Mouse (Mus musculus): ENCODE data around the gene Erlin1.

The Erlin1 gene

GRCm38 (mm10) chr19:44069121-44069913 is at the start of gene Erlin1:
Gene Erlin1 (minus strand): TSS chr19:44069785.
- DNase-seq (ENCODE audit: inconsistent age in 2 of 2, low spot score in 1 of 2): peak; percentile 92 to 96

- DNase-seq (ENCODE audit: inconsistent age in 2 of 2, low spot score in 1 of 2): peak in 1 of 2 experiments; percentile 27
Observed at GRCm38 (mm10) chr19:44117793-44118192, 48.2 kb upstream of the Erlin1 start.

- DNase-seq (ENCODE audit: inconsistent age in 2 of 2, low spot score in 1 of 2): peak in 1 of 2 experiments; percentile 51
Observed at GRCm38 (mm10) chr19:44111706-44112105, 42.1 kb upstream of the Erlin1 start.

GRCm38 (mm10) chr19:44110356-44110755 is 40.8 kb upstream of the Erlin1 start:
- DNase-seq (ENCODE audit: inconsistent age in 2 of 2, low spot score in 1 of 2): peak in 1 of 2 experiments; percentile 58

DNA sequence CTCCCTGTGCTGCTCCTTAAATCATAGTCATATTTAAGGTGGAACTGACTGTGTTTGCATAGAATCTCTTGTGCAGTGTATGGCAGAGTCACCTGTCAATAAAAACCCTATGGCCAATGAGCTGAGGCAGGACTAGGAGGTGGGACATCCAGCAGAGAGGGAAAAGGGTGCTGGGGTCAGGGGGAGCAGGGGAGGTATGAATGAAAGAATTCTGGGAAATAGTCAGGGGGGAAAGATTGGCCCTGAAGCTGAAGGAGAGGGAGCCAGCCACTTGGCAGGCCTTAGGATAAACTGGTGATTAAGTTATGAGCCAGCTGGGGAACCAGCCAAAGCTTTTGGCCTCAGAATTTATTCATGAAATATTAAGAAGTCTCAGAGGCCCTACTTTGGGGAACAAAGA is 39.4 kb upstream of the Erlin1 start:
- DNase-seq (ENCODE audit: inconsistent age in 2 of 2, low spot score in 1 of 2): peak; percentile 26 to 90

GRCm38 (mm10) chr19:44107661-44108521 is 38.3 kb upstream of the Erlin1 start:
- peak in 1 of 2 experiments; percentile 18 for DNase-seq (ENCODE audit: inconsistent age in 2 of 2, low spot score in 1 of 2)

GRCm38 (mm10) chr19:44106831-44107660 is 37.5 kb upstream of the Erlin1 start, which contains the start of gene Chuk:
Gene Chuk (minus strand): TSS chr19:44107480.
- peak; percentile 96 to 98 for DNase-seq (ENCODE audit: inconsistent age in 2 of 2, low spot score in 1 of 2)

DNA sequence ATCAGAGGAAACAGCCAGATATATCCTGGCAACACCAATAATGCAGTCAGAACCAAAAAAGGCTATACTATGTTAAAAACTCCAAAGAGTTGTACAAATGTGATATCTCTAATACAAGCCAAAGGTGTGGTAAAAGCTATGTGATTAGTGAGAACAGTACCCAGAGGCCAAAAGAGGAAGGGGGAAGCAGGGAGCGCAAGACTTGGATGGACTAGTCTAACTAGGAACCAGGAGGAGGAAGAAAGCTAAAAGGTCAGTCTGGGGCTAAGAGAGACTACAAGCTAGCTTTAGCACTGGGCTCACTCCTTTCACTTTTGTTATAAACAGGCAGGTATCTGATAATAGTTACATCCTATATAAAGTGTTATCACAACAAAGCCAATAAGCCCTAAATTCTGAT is 34.8 kb upstream of the Erlin1 start:
- DNase-seq (ENCODE audit: inconsistent age in 2 of 2, low spot score in 1 of 2): no peak

DNA sequence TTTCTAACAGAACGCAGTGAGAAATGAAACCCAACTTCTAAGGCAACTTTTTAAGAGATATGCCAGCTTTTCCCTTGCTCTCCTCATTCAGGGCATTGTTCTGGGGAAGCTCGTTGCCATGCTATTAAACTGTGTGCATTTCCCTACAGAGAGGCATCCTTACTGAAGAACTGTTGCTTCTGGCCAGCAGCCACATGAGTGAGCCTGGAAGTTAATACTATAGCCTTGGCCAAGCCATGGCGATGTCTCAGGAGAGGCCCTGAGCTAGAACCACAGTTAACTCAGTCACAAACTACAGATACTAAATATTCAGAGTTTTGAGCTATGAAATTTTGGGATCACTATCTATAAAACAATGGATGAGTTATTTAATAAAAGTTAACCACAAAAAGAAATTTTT is 33.4 kb upstream of the Erlin1 start:
- no peak for DNase-seq (ENCODE audit: inconsistent age in 2 of 2, low spot score in 1 of 2)

GRCm38 (mm10) chr19:44100840-44101239 is 31.3 kb upstream of the Erlin1 start:
- no peak for DNase-seq (ENCODE audit: inconsistent age in 2 of 2, low spot score in 1 of 2)

DNA sequence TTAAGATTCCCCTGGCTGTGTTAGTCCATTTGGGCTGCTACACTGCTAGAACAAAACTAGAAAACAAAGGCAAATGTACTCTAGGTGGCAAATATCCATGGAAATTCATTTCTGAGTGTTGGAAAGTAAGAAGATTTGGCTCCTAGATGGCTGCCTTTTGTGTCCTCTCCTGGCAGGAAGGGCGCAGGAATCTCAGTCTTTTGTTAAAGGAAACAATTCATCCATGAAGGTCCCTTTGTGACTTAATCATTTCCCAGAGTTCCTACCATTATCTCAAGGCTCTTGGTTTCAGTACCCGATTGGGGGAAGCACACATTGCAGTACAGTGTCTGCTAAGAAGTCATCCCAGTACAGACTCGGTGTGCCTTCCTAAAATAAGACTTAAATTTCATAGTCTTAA is 16.7 kb upstream of the Erlin1 start:
- DNase-seq (ENCODE audit: inconsistent age in 2 of 2, low spot score in 1 of 2): no peak

- DNase-seq (ENCODE audit: inconsistent age in 2 of 2, low spot score in 1 of 2): no peak
Observed at GRCm38 (mm10) chr19:44080920-44081319, 11.3 kb upstream of the Erlin1 start.

GRCm38 (mm10) chr19:44080023-44080422 is 10.4 kb upstream of the Erlin1 start:
- DNase-seq (ENCODE audit: inconsistent age in 2 of 2, low spot score in 1 of 2): no peak

DNA sequence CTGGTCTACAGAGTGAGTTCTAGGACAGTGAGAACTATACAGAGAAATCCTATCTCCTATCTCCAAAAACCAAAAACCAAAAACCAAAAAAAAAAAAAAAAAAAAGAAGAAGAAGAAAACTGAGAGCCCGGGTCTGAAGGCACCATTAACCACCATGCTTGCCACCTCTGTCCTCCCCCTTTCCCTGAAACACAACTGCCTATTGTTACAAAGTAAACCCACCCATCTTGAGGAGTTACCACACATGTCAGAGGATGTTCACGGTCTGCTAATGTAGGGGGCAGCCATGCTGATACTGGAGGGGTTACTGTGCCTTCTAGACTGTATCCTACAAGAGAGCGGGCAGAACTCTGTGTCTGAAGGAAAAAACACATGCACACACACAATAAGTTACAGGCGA is 7.4 kb upstream of the Erlin1 start:
- no peak for DNase-seq (ENCODE audit: inconsistent age in 2 of 2, low spot score in 1 of 2)

- DNase-seq (ENCODE audit: inconsistent age in 2 of 2, low spot score in 1 of 2): no peak
Observed at GRCm38 (mm10) chr19:44076457-44076856, 6.9 kb upstream of the Erlin1 start.

- no peak for DNase-seq (ENCODE audit: inconsistent age in 2 of 2, low spot score in 1 of 2)
Observed at GRCm38 (mm10) chr19:44074986-44075385, 5.4 kb upstream of the Erlin1 start.

DNA sequence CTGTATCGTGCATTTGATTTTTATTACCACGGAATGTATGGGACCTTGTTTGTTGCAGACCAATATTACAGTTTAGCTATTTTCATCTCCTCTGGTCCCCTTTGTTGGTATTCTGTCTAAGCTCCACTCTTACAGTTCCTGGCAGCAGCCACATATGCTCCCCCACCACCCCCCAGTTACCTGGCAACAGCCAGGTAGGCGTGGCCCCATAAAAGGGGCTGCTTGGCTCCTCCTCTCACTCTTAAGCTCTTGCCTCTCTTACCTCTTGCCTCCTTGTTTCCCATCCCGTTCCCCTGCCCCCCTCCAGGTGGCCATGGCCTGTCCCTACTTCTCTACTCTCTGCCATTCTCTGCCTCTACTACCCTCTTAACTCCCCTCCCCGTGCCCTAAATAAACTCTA is 1.6 kb upstream of the Erlin1 start:
- DNase-seq (ENCODE audit: inconsistent age in 2 of 2, low spot score in 1 of 2): no peak

GRCm38 (mm10) chr19:44069914-44070232 is 288 bp upstream of the Erlin1 start:
- no peak for DNase-seq (ENCODE audit: inconsistent age in 2 of 2, low spot score in 1 of 2)

GRCm38 (mm10) chr19:44068232-44068631 is 1.4 kb downstream of the Erlin1 start:
- no peak for DNase-seq (ENCODE audit: inconsistent age in 2 of 2, low spot score in 1 of 2)

DNA sequence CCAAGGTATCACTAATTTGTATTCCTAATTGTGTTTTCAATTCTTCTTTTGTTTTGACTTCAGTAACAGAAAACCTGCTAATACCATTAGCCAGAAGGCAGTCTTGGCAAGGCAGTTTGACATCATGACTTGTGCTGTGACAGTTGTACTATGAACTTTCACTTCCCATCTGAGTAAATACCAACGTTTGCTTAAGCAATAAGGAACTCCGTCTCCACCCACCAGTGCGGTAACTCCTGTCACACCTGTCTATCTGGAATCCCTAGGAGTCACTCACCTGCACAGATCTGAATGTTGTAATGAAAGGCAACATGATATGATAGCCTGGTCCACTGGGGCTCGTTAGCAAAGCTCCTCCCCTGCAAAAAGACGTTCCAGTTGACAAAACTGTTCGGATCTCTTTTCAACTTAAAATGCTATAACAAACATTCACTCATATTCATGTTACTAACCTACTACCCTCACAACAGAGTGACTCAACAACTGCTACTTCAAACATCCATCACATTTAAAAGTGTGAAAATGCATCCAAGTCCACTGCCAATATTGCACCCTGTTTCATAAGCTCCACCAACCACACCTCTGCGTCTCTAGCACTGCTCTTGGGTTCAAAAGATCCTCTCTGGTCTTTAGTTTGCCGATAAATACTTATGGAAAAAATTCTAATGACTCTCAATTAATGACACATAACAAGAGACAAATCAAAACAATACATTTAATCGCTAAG is 2.1 kb downstream of the Erlin1 start:
- no peak for DNase-seq (ENCODE audit: inconsistent age in 2 of 2, low spot score in 1 of 2)

DNA sequence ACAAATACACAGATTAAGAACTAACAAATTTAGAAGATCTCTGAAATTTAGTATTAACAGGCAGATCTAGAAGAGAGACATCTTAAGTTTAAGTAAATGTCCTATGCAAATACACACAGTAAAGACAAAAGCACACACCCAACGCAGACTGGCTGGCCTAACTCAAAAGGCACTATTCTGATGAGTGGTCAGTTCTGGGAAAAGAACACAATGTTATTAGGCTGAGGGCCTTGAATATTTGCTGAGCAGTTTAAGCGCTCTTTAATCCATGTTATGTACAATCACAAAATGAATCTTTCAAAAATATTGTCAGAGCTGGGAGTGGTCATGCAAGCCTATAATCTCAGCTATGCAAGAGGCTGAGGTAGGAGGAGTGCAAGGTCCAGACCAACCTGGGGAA is 4.9 kb downstream of the Erlin1 start:
- DNase-seq (ENCODE audit: inconsistent age in 2 of 2, low spot score in 1 of 2): no peak

Data from adrenal gland, adult (tissue).